Mouse (Mus musculus) urinary bladder, postnatal 14 days (tissue): ENCODE data around the gene Ar.

ENCODE experiments used
- DNase-seq: peaks from one replicate; pipeline ENCODE4 v3.0.0; 2021; ENCODE audit warnings: low spot score

The Ar gene

DNA sequence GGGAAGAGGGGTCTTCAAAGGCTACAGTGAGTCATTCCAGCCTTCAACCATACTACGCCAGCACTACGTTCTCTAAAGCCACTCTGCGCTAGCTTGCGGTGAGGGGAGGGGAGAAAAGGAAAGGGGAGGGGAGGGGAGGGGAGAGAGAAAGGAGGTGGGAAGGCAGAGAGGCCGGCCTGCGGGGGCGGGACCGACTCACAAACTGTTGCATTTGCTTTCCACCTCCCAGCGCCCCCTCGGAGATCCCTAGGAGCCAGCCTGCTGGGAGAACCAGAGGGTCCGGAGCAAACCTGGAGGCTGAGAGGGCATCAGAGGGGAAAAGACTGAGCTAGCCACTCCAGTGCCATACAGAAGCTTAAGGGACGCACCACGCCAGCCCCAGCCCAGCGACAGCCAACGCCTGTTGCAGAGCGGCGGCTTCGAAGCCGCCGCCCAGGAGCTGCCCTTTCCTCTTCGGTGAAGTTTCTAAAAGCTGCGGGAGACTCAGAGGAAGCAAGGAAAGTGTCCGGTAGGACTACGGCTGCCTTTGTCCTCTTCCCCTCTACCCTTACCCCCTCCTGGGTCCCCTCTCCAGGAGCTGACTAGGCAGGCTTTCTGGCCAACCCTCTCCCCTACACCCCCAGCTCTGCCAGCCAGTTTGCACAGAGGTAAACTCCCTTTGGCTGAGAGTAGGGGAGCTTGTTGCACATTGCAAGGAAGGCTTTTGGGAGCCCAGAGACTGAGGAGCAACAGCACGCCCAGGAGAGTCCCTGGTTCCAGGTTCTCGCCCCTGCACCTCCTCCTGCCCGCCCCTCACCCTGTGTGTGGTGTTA is at the start of gene Ar:
Ar (plus strand) TSS at position 239 of the 812 bp plus-strand sequence.
- DNase-seq, result peak; percentile 57

- DNase-seq, result peak; percentile 3
Observed at GRCm38 (mm10) chrX:98149724-98150392, 1.3 kb downstream of the Ar start.

DNA sequence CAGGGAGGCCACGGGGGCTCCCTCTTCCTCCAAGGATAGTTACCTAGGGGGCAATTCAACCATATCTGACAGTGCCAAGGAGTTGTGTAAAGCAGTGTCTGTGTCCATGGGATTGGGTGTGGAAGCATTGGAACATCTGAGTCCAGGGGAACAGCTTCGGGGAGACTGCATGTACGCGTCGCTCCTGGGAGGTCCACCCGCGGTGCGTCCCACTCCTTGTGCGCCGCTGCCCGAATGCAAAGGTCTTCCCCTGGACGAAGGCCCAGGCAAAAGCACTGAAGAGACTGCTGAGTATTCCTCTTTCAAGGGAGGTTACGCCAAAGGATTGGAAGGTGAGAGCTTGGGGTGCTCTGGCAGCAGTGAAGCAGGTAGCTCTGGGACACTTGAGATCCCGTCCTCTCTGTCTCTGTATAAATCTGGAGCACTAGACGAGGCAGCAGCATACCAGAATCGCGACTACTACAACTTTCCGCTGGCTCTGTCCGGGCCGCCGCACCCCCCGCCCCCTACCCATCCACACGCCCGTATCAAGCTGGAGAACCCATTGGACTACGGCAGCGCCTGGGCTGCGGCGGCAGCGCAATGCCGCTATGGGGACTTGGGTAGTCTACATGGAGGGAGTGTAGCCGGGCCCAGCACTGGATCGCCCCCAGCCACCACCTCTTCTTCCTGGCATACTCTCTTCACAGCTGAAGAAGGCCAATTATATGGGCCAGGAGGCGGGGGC is 2.0 kb downstream of the Ar start:
- peak; percentile 4 for DNase-seq

DNA sequence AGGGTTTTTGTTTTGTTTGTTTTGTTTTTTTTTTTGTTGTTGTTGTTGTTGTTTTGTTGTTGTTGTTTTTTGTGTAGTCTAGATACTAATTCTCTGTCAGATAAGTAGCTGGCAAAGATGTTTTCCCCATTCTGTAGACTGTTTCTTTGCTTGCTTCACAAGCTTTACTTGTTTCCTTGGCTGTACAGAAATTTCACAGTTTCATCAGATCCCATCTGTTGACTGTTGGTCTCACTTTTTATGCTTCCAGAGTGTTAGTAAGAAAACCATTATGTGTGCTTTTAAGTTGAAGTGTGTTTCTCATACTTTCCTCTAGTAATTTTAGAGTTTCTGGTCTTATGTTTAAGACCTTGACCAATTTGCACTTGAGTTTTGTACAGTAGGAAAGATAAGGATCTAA is 41.2 kb downstream of the Ar start:
- no peak for DNase-seq

DNA sequence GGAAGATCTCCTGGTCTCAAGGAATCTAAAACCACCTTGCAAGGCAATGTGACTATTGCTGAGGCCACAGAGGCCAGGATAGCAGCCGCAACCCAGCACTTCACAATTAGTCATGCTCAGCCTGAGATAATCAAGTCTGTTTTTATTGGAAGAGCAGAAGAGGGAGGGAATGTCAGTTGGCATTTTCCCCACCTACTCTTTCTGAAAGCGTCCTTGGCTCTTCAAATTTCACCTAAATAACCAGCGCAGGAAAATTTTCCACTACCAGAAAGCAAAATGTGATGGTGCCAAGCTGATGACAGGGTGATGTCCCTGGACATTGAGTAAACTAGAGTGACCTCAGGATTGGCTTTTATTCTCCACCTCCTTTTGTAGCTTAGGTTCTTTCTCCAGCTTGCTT is 57.2 kb downstream of the Ar start:
- no peak for DNase-seq

DNA sequence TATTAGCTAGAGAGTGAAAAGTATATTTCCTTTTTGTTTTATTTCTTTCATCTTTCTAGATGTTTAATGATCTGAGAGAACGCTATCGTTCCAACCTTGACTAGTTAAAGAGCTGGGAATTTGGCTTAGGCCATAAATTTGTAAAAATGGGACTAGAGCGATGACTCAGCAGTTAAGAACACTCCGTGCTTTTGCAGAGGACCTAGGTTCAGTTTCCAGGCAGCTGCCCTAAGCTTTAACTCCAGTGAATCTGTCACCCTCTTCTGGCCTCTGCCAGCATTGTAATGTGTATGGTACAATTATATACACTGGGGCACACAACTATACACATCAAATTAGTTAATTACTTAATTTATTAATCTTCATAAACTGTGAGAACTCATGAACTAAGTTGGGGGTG is 58.6 kb downstream of the Ar start:
- no peak for DNase-seq

DNA sequence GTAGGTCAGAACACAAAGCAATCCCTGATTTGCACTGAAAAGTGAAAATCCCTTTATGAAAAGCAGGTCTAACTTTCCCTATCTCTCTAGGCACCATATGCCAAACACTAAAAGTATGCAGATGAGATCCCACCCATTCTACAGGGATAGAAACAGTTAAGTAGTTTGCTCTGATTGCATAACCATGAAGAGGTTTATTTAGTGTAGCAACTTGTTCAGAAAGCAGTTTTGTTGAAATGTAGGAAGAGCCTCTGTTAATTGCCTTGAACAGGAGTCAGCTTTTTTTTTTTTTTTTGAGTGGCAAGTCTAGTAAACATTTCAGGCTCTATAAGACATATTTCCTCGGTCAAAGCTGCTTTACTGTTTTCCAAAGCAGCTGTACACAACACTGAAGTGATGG is 67.5 kb downstream of the Ar start:
- no peak for DNase-seq

- no peak for DNase-seq
Observed at GRCm38 (mm10) chrX:98239011-98239410, 90.4 kb downstream of the Ar start.

DNA sequence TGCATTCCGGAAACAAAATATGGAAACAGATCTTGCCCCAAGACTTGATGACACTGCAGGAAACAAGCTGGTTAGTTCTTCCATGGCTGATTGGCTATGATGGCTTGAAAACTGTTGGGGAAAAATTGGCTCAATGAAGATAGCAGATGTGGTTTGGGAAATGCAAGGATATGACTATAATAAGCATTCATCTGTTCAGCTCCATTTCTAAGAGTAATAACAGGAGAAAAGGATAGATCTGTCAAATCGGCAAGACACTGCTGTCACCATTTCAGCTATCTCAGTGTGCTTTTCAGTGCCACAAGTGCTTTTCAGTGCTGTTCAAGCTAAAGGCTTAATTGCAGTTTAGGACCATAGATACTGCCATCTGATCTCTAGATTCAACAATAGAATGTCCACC is 96.5 kb downstream of the Ar start:
- no peak for DNase-seq

DNA sequence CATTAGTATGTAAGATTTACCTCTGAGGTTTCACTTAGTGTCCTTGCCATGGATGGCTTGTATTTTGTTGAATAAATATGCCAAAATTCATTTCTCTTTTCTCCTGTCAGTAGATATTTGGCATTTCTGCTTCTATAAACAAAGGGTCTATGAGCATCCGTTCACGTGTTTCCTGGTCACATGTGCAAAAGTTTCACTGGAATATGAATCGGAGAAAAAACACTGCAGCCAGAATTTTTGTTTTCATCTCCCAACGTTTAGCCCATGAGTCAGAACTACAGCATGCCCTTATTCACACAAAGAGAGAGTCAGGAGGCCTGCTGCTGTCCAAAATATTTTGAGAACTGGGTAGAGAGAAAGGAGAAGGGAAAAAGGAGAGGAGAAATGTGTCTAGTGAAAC is 99.8 kb downstream of the Ar start:
- DNase-seq, result no peak

GRCm38 (mm10) chrX:98259620-98260019 is 111.1 kb downstream of the Ar start:
- DNase-seq, result no peak

DNA sequence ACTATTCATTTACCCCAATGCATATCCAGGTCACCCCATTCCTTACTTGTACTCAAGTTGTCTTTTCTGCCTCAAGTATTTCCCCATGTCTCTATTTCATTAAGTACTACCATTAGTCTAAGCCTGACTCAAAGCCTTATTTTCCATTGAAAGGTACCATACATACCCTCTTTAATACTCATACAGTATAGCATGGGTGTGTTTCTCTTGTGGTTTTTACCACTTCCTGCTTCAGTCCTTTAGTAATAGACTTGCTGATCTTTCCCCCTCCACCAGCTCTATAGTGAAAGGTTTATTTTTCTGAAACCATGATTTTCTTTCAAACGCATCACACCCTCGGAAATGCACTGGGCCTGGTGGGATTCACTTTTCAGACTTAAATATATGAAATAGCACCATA is 117.2 kb downstream of the Ar start:
- DNase-seq, result no peak

DNA sequence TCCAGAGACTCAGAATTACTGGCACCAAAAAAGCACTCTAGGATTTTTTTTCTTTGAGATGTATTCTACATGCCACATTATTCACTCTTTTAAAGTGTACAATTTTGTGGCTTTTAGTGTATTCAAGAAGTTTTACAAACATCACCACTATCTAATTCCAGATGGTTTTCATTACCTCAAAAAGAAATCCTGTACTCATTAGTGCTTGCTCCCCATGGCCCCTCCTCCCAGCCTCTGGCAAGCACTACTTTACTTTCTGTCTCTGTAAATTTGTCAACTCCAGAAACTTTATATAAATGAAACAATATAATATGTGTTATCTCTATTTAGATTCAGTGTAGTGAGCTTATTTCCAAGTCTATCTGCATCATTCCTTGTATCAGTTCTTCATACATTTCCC is 122.8 kb downstream of the Ar start:
- DNase-seq, result no peak

GRCm38 (mm10) chrX:98291763-98292162 is 143.2 kb downstream of the Ar start:
- no peak for DNase-seq

DNA sequence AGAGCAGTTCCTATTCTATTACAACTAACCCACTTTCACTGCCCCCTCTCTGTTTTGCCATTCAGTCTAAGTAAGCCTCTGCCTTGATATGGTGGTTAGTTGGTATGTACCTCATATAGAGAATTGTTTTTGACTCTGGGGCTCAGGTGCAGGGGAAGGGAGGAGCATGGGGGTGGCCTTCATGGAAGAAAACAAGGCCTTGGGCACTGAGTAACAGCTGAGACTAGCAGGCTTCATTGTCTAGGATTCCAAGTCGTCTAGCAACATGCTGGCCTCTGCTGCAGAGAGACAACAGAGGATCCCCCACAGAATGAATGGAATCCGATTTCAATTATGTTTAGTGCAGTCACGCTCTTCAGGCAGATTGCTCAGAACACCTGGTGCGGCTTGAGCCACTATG is 152.1 kb downstream of the Ar start:
- no peak for DNase-seq

DNA sequence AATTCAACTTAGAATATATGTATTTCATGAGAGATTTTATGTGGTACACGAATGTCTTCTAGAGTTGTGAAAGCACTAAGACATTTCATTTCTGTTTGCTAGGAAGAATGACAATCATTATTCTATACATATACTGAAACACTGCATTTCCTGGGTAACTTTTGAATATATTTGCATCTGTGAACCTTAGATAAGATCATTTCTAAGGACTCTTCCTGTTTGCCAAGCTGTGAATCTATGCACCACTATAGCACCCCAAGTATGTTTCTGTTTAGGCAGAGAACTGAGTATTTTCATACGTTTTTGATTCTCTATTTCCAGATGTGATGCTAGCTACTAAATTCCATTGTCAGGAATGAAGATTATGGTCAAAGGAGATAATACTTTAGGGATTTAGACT is 153.4 kb downstream of the Ar start:
- no peak for DNase-seq

DNA sequence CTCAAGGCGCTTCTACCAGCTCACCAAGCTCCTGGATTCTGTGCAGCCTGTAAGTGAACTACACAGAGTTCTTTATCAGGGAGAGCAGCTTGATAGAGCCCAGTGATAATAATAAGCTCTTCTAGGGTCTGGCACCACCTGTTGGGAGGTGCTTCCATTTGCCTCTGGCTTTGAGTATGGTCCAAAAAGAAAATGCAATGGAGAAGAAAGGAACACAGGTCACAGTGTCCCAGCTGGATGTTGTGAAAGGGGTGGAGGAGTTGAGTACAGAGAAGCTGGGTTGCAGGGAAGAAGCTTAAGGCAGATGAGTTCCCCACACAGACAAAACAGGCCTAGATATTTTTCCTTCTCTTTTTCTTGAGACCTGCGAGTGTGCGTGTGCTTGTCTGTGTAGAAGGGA is 167.4 kb downstream of the Ar start:
- no peak for DNase-seq

DNA sequence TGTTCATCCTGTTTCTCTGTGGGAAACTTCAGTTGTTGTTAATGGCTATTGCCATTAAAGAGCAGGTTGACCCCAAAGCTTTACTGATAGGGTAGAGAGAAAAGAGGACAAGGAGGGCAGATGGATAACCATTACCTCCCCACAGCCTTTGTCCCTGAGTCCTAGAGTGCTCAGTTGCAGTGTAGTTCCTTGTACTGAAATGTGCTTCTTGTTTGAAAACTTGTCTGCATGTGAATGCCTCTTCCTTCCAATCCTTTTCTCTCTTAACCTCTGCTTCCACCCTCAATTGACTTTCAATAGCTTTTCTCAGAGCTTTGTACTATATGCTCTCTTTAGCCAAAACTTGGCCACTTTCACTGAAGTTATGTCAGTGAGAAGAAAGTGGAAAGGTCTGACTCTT is 168.9 kb downstream of the Ar start:
- no peak for DNase-seq

GRCm38 (mm10) chrX:98323105-98323504 is 174.5 kb downstream of the Ar start:
- peak; percentile 3 for DNase-seq

DNA sequence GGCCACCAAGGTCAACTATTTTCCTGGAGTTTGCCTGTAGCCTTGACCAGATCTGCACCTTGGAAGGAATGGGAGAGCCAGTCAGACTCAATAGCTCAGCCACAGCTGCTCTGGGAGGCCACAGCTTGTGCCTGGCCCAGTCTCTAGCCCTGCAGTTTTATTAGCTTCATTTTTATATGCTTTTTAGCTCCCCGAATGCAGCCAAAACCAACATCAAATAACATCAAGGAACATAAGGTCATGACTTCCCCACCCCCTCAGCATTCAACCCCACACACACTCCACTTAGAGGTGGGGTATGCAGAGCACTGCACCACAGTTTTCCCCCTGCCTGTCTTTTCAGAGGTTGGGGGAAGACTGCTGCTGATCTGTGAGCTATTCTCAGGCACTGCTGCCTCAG is 198.9 kb downstream of the Ar start:
- peak; percentile 6 for DNase-seq

DNA sequence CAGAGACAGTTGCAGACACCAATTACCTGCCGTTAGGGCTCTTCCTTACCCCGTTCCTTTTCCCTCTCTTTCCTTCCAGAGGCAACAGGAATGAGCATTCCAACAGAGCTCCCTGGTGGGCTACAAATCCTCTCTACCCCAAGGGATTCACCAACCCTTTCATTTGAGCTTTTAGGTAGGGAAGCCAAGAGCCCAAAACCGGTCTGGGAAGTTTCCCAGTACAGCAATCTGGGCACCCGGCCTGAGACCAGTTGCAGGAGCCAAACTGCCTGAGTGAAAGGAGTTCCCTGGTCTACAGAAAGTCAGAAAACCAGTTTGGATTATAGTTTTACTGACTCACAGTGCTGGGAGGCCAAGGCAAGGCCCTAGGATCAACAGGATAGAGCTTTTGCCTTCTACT is 199.5 kb downstream of the Ar start:
- DNase-seq, result peak; percentile 73
